Mouse (Mus musculus): ENCODE measurements around the gene Col16a1. TPM values are rescaled to one million over a fixed set of nuclear protein-coding genes. Genes with fewer than 3 reads are reported as not detected.

Col16a1 gene
- polyA plus RNA-seq, 1 experiment, result 8.2 TPM

DNA sequence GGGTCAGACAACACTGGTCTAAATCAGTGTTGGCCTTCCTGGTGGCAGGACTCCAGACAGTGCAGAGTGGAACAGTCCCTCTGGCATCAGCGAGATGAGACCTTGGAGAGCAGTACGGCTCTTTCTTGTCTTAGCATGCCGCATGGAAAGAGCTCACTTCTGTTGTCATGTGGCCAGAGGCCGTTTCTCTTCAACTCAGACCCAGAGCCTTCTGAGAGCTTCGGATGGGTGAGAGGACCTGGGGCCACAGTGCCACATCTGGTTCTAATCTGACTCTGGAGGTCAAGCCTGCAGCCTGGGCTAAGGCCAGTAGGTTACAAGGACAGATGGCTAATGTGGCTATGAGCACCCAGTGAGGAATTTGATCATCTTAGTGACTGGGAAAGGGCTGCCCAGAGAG is 78.3 kb downstream of the Col16a1 start:
- TF ChIP-seq POLR2A (IDR thresholded peaks at IDR 0.05; ENCODE audit: low read depth, low read length) (no peak), CTCF (IDR thresholded peaks at IDR 0.05; ENCODE audit: extremely low read depth, insufficient read length, insufficient replicate concordance, low read depth, low read length) (no peak)
- no peaks in the 10 kb centered on the region for H3K27me3 ChIP-seq (ENCODE audit: control insufficient read depth, insufficient read depth, low read length)
- H3K4me3 ChIP-seq (ENCODE audit: low read depth, low read length), result no peak overlapping the region
- peaks cover 67% of the 10 kb centered on the region for H3K36me3 ChIP-seq (ENCODE audit: control insufficient read depth, insufficient read depth, low read length)
- WGBS, result 87% methylated on average over 5 of the region's 5 CpGs
- H3K27ac ChIP-seq (ENCODE audit: insufficient read depth, low read depth, low read length), result no peak overlapping the region
- H3K4me1 ChIP-seq (ENCODE audit: control insufficient read depth, insufficient read depth, insufficient read length, low read length), result peaks cover 21% of the 10 kb centered on the region

DNA sequence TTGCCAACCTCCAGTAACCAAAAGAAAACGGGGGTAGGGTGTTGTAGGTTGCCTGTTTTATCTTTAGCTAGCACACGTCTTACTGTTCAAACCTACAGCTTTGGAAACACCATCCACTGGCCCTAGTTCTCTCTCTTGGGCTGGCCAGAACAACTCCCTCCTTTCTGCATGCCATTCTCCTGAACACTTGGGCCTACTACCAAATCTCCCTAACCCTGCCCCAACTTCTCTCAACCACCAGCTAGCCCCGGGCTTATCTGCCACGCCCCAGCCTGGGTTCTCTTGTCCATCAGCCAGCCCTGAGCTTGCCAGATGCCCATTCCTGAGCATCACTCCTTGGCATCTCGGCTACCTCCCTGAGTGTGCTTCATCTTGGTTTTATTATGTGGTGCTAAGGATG is 81.3 kb downstream of the Col16a1 start:
- 57% methylated on average over 5 of the region's 5 CpGs for WGBS
- peaks cover 42% of the 10 kb centered on the region for H3K36me3 ChIP-seq (ENCODE audit: control insufficient read depth, insufficient read depth, low read length)
- no peaks in the 10 kb centered on the region for H3K27me3 ChIP-seq (ENCODE audit: control insufficient read depth, insufficient read depth, low read length)
- no peak overlapping the region for H3K4me3 ChIP-seq (ENCODE audit: low read depth, low read length)
- H3K4me1 ChIP-seq (ENCODE audit: control insufficient read depth, insufficient read depth, insufficient read length, low read length), result peaks cover 48% of the 10 kb centered on the region
- no peak for TF ChIP-seq CTCF (IDR thresholded peaks at IDR 0.05; ENCODE audit: extremely low read depth, insufficient read length, insufficient replicate concordance, low read depth, low read length)
- TF ChIP-seq POLR2A (IDR thresholded peaks at IDR 0.05; ENCODE audit: low read depth, low read length), result no peak
- H3K27ac ChIP-seq (ENCODE audit: insufficient read depth, low read depth, low read length), result no peak overlapping the region; the same call in 1 of the 2 replicates

GRCm38 (mm10) chr4:130130082-130130481 is 82.4 kb downstream of the Col16a1 start:
- TF ChIP-seq CTCF (IDR thresholded peaks at IDR 0.05; ENCODE audit: extremely low read depth, insufficient read length, insufficient replicate concordance, low read depth, low read length) (no peak), POLR2A (IDR thresholded peaks at IDR 0.05; ENCODE audit: low read depth, low read length) (no peak)

GRCm38 (mm10) chr4:130130641-130131350 is 83.2 kb downstream of the Col16a1 start:
- 25% methylated on average over 13 of the region's 13 CpGs for WGBS
- Histone ChIP-seq H3K27me3 (ENCODE audit: control insufficient read depth, insufficient read depth, low read length) (no peaks in the 10 kb centered on the region), H3K36me3 (ENCODE audit: control insufficient read depth, insufficient read depth, low read length) (peaks cover 23% of the 10 kb centered on the region), H3K4me1 (ENCODE audit: control insufficient read depth, insufficient read depth, insufficient read length, low read length) (peaks cover 48% of the 10 kb centered on the region), H3K4me3 (ENCODE audit: low read depth, low read length) (0 out of 2 replicates have a peak overlapping the region, but pooled peaks have one; percentile 8), H3K27ac (ENCODE audit: insufficient read depth, low read depth, low read length) (peak overlapping the region; percentile 96)
- TF ChIP-seq CTCF (IDR thresholded peaks at IDR 0.05; ENCODE audit: extremely low read depth, insufficient read length, insufficient replicate concordance, low read depth, low read length) (no peak), POLR2A (IDR thresholded peaks at IDR 0.05; ENCODE audit: low read depth, low read length) (no peak)

More at GRCm38 (mm10) chr4:130130082-130130481, 82.4 kb downstream of the Col16a1 start:
- H3K4me1 ChIP-seq (ENCODE audit: control insufficient read depth, insufficient read depth, insufficient read length, low read length), result peaks cover 48% of the 10 kb centered on the region
- H3K4me3 ChIP-seq (ENCODE audit: low read depth, low read length), result no peak overlapping the region
- WGBS, result 55% methylated on average over 10 of the region's 10 CpGs
- peak overlapping the region; percentile 96 for H3K27ac ChIP-seq (ENCODE audit: insufficient read depth, low read depth, low read length)
- H3K36me3 ChIP-seq (ENCODE audit: control insufficient read depth, insufficient read depth, low read length), result peaks cover 30% of the 10 kb centered on the region
- H3K27me3 ChIP-seq (ENCODE audit: control insufficient read depth, insufficient read depth, low read length), result no peaks in the 10 kb centered on the region

DNA sequence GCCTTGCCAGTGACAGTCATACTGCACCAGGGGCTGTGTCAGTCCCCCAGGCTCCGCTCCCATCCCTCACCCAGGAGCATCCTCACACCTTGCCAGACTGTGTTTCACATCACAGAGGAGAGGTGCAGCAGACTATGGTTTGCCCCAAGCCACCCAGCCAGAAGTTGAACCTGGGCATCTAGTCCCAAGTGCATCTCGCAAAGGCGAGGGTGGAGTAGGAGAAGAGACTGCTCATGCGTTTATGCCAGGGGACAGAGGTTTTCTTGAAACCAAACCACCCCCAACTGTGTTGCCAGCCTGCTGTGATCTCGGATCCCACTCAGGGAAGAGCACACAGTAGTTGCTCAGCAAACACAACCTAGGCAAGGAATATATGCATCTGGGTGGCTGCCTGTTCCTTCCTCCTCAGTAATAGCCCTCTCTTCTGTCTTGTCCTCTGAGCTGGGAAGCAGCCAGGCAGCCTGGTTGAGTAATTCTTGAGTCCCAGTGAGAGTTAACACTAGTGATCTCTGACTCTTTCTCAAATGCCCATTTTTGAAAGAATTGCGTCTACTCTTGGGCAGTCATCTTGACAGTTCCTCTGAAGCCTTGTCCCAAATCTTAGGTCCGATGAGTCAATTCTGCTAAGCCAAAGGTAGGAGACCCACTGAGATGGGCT is 83.9 kb downstream of the Col16a1 start:
- Histone ChIP-seq H3K36me3 (ENCODE audit: control insufficient read depth, insufficient read depth, low read length) (peaks cover 15% of the 10 kb centered on the region), H3K27ac (ENCODE audit: insufficient read depth, low read depth, low read length) (peak overlapping the region; percentile 85), H3K4me3 (ENCODE audit: low read depth, low read length) (no peak overlapping the region), H3K27me3 (ENCODE audit: control insufficient read depth, insufficient read depth, low read length) (no peaks in the 10 kb centered on the region), H3K4me1 (ENCODE audit: control insufficient read depth, insufficient read depth, insufficient read length, low read length) (peaks cover 48% of the 10 kb centered on the region)
- TF ChIP-seq CTCF (IDR thresholded peaks at IDR 0.05; ENCODE audit: extremely low read depth, insufficient read length, insufficient replicate concordance, low read depth, low read length) (no peak), POLR2A (IDR thresholded peaks at IDR 0.05; ENCODE audit: low read depth, low read length) (no peak)
- WGBS, result 50% methylated on average over 7 of the region's 7 CpGs

DNA sequence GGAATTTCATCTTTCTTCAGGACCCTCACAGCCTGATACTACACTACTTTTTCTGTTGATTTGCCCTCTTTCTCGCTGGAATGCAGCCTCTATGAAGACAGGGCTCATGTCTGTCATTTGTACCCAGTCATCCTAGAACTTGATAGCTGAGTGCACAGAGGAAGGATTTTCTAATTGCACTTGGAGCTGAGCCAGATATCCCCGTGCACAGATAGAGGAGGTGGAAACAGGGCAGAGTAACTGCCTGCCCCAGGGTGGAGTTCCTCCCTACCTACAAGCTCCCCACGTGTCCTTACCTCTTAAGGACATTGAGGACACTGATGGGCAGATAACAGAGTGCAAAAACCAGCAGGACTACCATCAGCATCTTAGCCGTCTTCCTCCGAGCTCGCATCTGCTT is 85.8 kb downstream of the Col16a1 start:
- Histone ChIP-seq H3K4me3 (ENCODE audit: low read depth, low read length) (no peak overlapping the region), H3K36me3 (ENCODE audit: control insufficient read depth, insufficient read depth, low read length) (no peaks in the 10 kb centered on the region), H3K4me1 (ENCODE audit: control insufficient read depth, insufficient read depth, insufficient read length, low read length) (peaks cover 47% of the 10 kb centered on the region), H3K27ac (ENCODE audit: insufficient read depth, low read depth, low read length) (no peak overlapping the region), H3K27me3 (ENCODE audit: control insufficient read depth, insufficient read depth, low read length) (no peaks in the 10 kb centered on the region)
- TF ChIP-seq POLR2A (IDR thresholded peaks at IDR 0.05; ENCODE audit: low read depth, low read length) (no peak), CTCF (IDR thresholded peaks at IDR 0.05; ENCODE audit: extremely low read depth, insufficient read length, insufficient replicate concordance, low read depth, low read length) (no peak)
- WGBS, result 19% methylated on average over 6 of the region's 6 CpGs
